Mouse (Mus musculus) frontal cortex, adult (tissue): ENCODE data around the gene Edrf1.

Experiments
- ATAC-seq: cut with Nextera tagmentation; 2 replicates; pipeline ENCODE4 v1.9.2; 2017; ENCODE audit warnings: mild to moderate bottlenecking, moderate library complexity, mixed read lengths; ENCODE audit not compliant: low TSS enrichment

Edrf1 gene

DNA sequence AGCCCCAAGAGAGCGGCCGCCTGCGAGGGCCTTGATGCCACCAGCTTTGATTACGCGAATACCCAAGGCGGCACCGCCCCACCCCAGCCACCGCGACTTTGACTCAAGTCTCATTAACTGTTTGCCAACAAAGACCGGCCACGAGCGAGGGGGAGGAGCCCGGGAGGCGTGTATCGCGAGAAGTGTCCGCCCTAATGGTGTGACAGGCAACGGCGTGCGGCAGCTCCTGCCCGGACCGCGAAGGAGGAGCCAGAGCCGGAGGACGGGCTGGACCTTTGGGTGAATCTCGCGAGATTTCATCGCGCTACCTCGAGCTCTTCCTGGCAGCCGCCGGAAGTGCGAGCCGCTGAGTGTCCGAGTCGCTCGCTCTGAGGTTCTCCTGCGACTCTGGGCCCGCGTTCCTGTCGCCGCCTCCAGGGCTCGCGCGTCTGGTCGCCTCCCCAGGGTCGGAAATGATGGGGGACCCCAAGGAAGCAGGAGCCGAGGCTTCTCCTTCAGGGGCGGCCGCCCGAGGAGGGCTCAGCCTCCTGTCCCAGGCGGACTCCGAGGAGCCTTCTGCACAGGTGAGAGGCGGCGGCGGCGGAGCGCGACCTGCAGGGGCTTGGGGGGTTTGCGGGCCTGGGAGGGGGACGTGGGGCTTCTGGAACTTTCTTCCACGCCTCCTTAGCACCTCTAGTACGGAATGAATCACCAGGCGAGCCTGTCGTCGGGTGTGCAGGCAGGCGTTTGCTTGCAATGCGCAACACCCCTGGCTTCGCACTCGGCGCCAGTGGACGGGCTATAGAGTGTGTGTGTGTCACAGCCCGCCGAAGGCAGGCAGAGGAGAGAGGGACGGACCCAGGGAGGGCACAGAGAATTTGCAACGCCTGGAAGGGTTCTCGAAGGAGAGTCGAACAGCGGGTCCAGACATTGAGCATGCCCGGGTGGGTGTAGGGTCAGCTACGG, at the start of gene Edrf1:
TSS of gene Edrf1 (plus strand) at position 183 of the 945 bp plus-strand sequence.
- peak; percentile 93 for ATAC-seq

DNA sequence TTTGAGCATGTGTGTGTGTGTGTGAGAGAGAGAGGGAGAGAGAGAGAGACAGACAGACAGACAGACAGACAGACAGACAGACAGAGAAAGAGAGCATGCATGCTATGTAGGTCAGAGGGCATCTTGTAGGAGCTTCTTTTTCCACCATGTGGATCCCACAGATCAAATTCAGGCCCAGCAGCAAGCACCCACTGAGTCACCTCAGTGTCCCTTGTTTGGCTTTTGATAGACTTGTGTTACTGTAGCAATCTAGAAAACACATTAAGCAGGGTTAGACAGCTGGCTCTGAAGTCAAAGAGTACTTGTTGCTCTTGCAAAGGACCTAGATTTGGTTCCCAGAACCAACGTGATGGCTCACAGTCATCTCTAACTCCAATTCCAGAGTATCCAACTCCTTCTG, 45.6 kb upstream of the Edrf1 start:
- ATAC-seq: no peak

DNA sequence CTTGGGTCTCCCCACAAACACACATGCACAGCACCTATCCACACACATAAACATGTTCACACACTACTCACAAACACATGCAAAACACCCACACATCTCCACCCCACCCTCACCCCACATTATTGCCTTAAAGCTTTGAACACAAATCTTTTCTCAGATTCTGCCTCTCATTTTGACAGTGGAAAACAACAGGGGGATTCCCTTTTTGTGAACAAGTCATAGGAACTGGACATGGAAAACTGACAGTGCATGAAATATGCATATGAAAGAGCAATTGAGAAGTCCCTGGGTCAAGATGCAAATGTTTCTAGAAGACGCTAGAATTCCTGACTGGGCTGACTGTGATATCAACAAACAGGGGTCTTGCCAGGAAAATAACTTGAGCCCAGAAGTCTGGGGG, 36.8 kb upstream of the Edrf1 start:
- ATAC-seq: no peak

DNA sequence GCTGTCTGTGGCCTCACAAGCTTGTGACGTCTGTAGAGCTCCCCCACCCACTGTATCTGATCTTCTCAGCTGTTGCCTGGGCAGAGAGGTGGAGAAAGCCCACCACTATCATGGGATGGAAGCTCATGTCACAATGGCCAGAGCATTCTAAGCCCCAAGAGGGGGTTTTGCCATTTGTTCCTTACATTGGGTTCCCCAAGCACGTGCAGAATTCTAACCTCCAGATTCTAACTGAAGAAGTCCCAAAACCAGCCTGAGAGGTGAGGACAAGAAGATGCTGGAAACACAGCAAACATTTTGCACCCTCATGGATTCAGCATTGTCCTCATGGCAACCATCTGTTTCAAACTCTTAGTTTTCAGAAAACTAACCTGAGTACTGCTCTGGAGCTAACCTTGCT, 35.3 kb upstream of the Edrf1 start, which contains the start of gene Tex36:
TSS of gene Tex36 (minus strand) at position 101 of the 400 bp plus-strand sequence.
- no peak for ATAC-seq

DNA sequence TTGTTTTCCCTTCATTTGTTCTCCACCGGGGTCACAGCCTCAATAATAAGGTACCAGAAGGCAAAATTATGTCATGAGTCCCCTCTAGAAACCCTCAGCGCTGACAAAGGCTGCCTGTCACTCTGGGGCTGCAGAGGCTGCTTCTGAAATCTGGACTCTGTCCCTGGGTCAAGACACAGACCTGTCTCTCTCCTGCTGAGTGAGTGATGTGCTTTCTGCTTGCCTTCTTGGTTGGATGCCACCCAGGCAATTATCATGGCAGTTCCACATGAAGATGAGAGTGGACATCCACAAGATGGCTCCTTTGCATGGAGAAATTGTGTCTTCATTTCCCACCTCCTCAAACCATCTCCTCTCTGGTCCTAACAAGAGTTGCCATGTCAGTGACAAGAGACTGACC, 34.2 kb upstream of the Edrf1 start:
- ATAC-seq: no peak

DNA sequence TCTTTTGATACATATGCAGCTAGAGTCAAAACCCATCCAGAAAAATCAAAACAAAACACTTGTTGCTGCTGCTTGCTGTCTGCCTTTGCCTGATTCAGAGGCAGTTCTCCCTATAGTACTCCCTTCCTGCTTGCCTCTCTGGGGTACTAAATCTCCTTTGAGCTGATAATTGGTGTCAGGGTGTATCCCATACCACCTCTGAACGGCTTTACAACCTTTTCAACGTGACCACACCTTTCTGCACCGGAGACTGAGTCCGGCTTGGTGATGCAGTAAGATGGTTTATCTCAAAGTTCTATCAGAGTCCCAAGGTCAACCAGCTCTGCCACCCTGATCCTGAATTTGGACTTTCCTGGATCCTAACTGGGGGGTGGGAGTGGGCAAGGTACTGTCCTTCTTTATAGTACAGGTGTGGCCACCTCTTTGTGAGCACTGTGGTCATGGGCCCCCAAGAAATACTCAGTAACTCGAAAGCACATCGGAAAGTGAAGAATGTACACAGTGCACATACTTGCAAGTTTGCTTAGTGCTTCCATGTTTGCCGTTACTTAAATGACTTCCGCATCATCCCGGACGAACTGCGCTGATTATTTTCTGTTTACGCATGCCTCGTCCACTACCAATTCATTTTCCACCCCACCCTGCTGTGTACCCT, 32.8 kb upstream of the Edrf1 start:
- no peak for ATAC-seq

DNA sequence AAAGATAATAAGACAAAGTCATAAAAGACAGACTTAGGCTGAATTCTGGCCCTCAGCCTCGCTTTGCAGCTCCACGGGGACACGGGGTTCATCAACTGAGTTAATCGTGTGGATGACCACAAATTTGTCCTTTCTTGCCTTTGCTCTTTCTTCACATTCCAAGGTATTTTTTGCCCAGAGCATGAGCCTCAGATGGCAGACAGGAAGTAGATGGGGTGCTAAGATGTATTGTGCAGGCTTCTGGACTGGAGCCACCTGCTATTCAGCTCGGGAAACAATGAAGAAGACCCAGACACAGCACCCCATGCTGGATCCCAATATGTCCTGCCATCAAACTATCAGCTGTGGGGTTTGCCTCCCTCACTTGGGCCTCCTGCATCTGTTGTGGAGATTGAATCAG, 30.0 kb upstream of the Edrf1 start:
- ATAC-seq: no peak

DNA sequence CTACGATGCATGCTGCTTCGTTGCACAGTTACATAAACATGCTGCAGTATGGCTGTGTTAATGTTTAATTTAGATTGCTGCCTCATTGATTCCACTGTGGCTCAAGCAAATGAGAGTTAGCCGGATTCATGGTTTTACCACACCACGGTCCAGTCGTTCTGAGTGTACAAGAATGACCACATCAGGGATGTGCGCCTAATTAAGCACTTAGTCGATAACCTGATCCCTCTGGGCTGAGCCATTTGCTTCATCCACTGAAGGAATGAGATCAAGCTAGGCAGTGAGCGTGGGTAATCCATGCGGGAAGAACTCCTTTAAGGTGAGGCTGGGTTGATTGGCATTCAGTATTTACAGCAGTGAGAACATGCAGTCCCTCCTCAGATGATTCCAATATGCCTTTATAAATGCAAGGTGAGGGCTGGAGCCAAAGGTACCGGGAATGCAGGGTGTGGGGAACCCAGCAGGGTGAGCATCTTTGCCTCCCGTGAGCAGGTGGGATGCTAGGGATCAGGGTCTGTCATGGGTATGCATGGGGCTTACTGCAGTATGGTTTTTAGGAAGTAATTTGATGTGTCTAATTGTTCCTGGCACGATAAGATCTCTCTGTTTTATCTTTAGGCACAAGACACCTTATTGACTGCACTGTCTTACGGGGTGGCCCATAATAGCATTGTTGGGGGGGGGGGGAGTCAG, 29.3 kb upstream of the Edrf1 start:
- no peak for ATAC-seq

DNA sequence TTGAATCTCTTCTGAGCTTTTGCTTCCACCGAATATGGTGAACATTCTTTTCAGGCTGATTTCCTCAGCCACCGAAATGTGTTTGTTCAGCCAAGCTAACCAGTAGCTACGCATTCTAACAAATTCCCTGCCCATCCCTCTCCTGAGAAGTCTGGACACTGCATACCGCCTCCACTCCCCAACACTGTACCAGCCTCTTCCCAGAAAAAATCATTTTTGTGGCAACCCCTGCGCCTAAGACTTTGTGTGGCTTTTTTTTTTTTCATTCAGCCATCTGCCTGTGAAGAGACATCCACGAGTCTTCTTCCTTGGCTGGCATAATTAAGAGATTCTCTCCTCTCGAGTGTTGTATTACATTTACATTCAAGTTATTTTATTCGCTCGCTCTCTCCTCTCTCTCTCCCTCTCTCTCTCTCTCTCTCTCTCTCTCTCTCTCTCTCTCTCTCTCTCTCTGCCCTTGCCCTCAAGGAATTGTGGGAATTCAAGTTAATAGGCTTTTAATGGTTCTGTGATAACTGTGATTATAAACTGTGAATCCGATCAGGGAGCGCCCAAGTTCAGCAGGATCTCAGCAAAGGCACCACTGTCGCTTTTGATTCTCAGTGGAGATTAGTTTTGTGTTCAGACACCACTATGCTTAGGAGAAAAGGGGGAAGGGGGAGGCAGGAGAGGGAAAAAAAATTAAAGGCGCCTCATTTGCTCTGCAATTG, 28.6 kb upstream of the Edrf1 start:
- peak; percentile 86 for ATAC-seq

DNA sequence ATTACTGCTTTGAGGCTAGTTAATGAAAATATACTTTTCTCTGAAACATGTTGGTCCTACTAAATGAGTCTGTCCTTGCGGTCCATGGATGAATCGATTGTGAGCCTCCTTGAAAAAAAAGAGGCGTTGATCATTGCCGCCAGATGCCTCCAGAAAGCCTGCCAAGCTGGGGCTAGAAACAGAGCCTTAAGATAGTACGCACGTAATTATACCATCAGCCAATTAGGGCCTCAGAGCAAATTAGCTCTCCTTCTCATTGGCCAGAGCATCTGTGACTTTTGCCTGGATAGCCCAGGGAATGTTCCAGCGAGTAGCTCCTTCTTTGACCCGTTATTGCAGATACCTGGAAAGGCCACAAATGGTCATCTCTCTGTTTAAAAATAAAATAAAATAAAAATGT, 27.8 kb upstream of the Edrf1 start:
- 0 out of 2 replicates have a peak, but pooled peaks have one; percentile 68 for ATAC-seq

DNA sequence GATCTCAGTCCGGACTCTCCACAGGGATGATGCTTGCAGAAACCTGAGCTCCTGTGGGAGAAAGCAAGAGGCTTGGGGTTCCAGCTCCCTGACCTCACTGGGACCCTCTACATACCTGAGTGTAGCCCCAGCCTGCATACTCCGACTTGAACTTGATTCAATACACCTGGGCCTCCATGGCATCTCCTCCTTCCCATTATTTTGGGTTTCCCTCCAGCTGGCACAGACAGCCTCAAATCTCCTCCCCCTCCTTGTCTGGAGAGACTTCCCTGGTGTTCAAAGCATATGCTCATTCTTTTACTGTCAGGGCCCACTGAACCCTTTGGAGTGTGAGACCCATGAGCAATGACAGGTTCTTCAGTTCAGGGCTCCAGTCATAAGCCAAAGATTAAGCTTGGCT, 24.4 kb upstream of the Edrf1 start:
- no peak for ATAC-seq

DNA sequence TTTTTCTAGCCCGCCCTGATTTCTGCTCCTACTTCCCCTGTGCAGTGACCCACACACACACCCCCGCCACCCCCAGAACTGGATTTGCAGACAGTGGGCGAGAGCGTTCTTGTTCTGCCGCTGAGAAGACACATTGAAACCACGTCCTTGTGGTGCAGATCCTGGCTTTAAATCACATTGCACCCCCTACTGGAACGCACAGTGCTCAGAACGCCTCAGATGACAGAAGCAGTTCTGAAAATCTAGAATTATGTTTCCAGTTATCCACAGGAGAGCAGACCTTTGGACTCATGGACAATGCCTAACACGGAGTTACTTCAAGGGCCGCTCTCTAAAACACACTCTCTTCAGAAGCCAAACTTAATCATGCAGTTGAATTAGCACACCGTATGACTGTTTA, 16.6 kb upstream of the Edrf1 start:
- ATAC-seq: peak; percentile 95

DNA sequence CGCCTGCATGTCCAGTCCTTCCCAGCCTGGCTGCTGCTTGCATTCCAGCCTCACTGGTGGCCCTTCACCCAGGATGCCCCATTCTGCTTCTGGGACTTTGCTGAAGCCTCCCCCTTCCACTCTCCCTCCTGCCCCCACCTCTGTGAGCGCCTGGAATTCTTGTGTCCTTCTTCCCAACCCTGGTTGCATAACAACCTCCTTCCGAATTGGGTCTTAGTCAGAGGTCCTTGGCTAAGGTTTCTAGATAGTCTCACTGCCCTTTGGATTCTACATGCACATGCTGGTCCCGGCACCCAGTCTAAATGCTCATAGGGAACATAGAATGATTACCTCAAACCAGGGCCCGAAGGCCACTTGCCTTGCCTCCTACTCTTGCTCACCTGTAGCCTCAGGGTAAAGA, 14.1 kb upstream of the Edrf1 start:
- no peak for ATAC-seq

DNA sequence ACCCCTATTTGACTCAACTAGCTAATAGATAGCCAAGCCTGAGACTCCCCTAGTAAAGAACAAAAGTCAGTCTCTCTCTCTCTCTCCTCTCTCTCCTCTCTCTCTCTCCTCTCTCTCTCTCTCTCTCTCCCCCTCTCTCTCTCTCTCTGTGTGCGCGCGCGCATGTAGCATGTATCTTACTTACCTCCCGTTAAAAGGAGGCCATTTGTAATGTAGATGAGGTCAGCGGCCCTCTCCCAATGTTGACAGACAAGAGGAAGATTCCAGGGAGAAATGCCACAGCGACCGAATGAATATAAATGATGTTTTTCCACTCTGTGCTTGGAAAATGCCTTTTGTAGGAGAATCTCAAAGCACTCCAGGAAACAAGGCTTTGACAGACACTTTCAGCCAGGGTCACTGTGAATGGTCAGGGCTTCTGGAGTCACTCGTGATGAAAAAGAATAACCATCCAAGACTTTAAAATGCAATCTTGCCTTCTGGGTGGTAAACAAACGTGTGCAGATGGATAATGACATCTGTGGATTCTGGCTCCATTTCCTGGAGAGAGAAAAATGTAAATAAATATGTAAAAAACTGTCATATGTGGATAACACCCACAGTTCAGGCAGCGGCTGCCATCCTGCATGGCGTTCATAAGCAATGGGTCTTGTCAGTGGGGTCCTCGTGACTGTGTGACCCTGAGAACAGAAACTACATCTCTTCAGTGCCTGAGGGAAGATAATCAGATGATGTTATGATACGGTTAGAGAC, 10.0 kb upstream of the Edrf1 start:
- no peak for ATAC-seq

DNA sequence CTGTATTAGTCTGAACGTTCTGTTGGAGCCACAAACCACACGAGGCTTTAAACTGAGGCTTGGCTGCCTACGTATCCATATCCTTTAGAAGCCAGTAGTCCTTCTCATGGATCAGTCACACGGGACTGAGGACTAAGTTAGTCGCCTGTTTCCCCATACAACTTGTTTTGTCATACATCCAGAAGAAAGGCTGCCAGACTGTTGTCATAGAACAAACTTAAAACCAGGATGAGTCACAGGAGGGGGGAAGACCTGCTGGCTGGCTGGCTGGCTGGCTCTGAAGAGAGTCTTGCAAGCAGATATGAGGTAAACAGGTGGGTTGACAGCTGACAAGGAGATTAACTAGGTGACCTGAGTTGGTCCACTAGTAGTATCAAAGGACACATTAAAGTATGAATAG, 6.5 kb upstream of the Edrf1 start:
- ATAC-seq: no peak

DNA sequence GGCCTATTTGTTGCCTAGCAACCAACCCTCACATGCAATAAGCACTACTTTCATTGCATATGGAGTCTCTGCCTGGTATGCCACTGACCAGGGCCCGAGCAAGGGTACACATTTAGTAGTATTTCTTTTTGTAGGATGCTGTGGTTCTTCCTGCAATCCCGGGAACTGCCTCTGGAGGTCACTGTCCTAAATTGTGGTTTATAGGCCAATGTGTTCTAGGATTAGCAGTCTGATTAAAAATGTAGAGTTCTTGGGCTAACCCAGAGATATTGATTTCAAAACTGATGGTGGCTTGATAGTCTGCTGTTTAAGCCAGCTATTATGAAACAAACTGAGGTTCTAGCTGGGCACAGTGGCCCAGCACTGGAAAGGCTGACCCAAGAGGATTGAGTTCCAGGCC, 4.9 kb upstream of the Edrf1 start:
- no peak for ATAC-seq

DNA sequence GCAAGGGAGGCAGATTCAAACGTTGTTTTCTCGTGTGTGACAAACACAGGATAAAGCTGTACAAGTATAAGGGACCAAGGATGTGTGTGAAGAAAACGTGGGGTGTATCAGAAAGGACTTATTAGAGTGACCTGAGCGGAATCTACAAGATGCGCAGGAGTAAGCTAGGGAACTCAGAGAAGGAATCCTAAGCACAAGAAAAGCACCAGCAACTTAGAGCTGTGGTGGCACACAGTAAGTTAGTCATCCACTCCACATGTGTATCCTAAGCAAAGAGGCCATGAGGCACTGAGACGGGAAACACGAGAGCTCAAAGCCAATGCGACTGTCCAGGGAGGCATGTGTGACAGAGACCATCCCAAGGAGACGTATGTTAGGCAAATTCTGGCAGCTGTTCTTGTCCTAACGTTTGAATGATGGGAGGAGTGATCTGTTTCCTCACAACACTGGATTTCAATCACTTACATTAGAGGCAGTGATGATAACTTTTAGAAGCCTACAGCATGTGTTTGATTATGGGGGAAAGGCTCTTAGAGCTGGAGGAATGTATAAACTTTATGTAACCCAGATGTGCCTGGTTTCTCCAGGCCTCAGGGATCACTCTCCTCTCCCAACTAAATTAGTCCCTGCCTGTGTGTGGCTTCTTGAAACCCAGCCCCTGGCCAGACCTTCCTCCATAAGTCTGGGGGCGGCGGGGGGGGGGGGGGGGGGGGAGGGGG, 2.3 kb upstream of the Edrf1 start:
- ATAC-seq: no peak

DNA sequence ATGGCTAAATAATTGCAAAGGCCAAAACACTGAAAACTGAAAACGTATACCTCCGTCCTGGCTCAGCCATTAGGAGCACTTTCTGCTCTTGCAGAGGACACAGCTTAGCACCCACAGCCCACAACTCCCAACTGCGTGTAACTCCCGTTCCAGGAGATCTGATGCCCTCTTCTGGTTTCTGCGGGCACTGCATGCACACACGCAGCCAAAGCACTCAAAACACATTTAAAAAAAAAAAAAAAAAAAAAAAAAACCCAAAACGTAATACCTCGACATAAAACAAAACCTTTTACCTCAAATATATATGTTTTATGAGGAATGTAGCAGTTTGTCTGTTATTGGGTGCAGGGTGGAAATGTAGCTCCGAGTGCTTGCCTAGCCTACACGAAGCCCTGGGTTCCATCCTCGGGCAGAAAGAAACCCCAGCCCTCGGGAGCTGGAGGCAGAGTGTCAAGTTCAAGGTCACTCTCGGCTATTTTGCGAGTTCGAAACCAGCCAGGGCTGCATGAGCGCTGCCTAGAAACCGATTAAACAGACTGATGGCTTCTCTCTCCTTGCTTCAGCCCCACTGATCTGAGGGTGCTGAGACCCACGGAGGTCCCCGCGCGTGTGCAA, 498 bp upstream of the Edrf1 start:
- 0 out of 2 replicates have a peak, but pooled peaks have one; percentile 21 for ATAC-seq

DNA sequence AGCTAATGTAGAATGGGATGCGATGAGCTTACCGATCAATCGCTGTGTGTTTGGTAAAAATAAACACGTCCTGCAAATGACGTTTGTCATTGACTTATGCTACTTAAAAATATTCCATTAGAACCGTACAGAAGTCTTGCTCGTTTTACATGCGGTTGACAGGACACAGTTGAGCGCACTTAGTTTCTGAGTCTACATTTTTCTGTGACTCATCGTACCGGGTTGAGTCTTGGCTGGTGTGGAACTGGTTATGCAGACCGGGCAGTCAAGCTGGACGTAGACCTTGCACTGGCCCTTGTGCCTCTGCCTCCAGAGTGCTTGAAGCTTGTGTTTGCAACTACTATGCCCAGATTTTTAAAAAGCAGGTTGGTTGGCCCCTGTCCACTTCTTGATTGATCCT, 963 bp downstream of the Edrf1 start:
- no peak for ATAC-seq

DNA sequence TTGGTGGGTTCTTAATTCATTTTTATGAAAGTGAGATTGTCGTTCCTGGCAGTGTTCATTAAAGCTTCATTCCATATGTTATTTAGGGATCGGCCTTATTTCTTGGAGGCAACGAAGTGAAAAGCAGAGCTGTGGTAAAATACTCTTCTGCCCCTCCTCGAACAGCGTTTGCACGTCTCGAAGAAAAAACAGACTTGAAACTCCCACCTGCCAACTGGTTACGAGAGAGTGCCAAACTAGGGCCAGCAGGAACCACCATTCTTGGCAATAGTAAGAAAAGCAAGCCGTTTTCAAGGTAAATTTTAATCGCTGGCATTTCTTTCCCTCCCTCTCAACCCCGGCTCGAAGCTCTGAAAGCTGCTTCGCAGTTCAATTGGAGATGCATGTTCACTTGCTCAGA, 1.5 kb downstream of the Edrf1 start:
- ATAC-seq: no peak
